Mouse (Mus musculus) intestine, embryonic 16.5 days (tissue): Measurements from ENCODE around the gene Cyp2b10. TPM values are rescaled to one million over a fixed set of nuclear protein-coding genes. Genes with fewer than 3 reads are reported as not detected.
A peak's percentile ranks its signal among the peaks of the same experiment; 100 is the strongest.
"Not testable (repeated sequence)": the region's sequence is repeated elsewhere in the genome, so short reads cannot be mapped to it uniquely, and the experiment has no call there.

Source experiments
- ATAC-seq: fragments of 200-750 bp; cut with Nextera tagmentation; 2 replicates; pipeline ENCODE4 v1.8.0; 2017; ENCODE audit warnings: moderate TSS enrichment, moderate library complexity
- H3K27ac ChIP-seq: fragments of 300-500 bp; sonication (generic); 2 replicates; pipeline ENCODE4 v1.5.1; 2014; ENCODE audit warnings: mild to moderate bottlenecking, low read length
- H3K27me3 ChIP-seq: fragments of 300-500 bp; sonication (generic); replicated peaks from 2 replicates; pipeline ENCODE4 v1.6.1; 2014; ENCODE audit warnings: low read length, control low read depth, mixed read lengths; ENCODE audit not compliant: control insufficient read depth, insufficient read depth
- H3K36me3 ChIP-seq: fragments of 300-500 bp; sonication (generic); 2 replicates; pipeline ENCODE4 v1.6.1; 2014; ENCODE audit warnings: low read length, control low read depth; ENCODE audit not compliant: control insufficient read depth, insufficient read depth
- H3K4me1 ChIP-seq: fragments of 300-500 bp; sonication (generic); 2 replicates; pipeline ENCODE4 v1.6.1; 2014; ENCODE audit warnings: low read length, control low read depth, mixed read lengths; ENCODE audit not compliant: control insufficient read depth, insufficient read depth
- H3K4me2 ChIP-seq: fragments of 300-500 bp; sonication (generic); 2 replicates; pipeline ENCODE4 v1.6.1; 2014; ENCODE audit warnings: low read depth, low read length, control low read depth
- H3K4me3 ChIP-seq: fragments of 300-500 bp; sonication (generic); 2 replicates; pipeline ENCODE4 v1.5.1; 2014; ENCODE audit warnings: mild to moderate bottlenecking, low read length
- H3K9ac ChIP-seq: fragments of 300-500 bp; sonication (generic); 2 replicates; pipeline ENCODE4 v1.6.1; 2014; ENCODE audit warnings: low read depth, low read length
- H3K9me3 ChIP-seq: fragments of 300-500 bp; sonication (generic); 2 replicates; pipeline ENCODE4 v1.6.1; 2016; ENCODE audit warnings: low read length, control low read depth; ENCODE audit not compliant: control insufficient read depth
- WGBS: fragments of 180-500 bp; shearing (Covaris S2); extraction: QIAGEN DNeasy Blood & Tissue Kit; methylation state at CpG from one replicate; pipeline ENCODE4 v1.1.7; 2014; 5-methylcytosine and 5-hydroxymethylcytosine counted together
- polyA plus RNA-seq: library from polyadenylated mRNA; unstranded; fragments of >200 nt; fragmentation: Nextera tagmentation; extraction: Ambion mirVana; gene quantifications from 2 replicates; pipeline ENCODE4 v1.2.1, GENCODE M21; 2015

Cyp2b10 gene
- polyA plus RNA-seq, 1 experiment from 2014 or later = not detected

DNA sequence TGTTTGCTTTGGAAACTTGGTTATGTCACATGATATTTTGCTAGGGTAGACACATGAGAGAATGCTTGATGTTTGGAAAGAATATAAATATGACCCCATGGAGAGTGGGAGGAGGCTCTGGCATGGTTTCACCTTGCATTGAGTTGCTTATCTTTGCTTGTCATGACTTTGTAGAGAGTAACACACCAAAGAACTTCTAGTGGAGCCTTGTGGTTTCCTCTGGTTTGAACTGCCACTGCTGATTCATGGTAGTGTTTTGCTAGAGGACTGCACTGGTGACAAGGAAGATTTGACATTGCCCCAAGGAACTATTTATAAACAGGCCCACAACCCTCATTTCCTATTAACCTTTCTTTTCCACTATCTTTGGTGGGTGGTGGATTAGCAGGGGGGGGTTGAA is 24.8 kb upstream of the Cyp2b10 start:
- no peak overlapping the region for H3K4me3 ChIP-seq
- no peak for ATAC-seq
- no peak overlapping the region for H3K27ac ChIP-seq
- H3K4me2 ChIP-seq = no peak overlapping the region
- H3K9me3 ChIP-seq = no peaks in the 10 kb centered on the region
- no peaks in the 10 kb centered on the region for H3K4me1 ChIP-seq
- H3K9ac ChIP-seq = no peak overlapping the region
- H3K27me3 ChIP-seq = no peaks in the 10 kb centered on the region
- no peaks in the 10 kb centered on the region for H3K36me3 ChIP-seq

GRCm38 (mm10) chr7:25878735-25879134 is 18.7 kb upstream of the Cyp2b10 start:
- 33% methylated on average over 6 of the region's 6 CpGs for WGBS
- ATAC-seq = peak; percentile 94
- Histone ChIP-seq H3K9ac (no peak overlapping the region), H3K4me2 (no peak overlapping the region), H3K27me3 (no peaks in the 10 kb centered on the region), H3K4me3 (no peak overlapping the region), H3K36me3 (no peaks in the 10 kb centered on the region), H3K4me1 (no peaks in the 10 kb centered on the region), H3K9me3 (no peaks in the 10 kb centered on the region), H3K27ac (no peak overlapping the region)

DNA sequence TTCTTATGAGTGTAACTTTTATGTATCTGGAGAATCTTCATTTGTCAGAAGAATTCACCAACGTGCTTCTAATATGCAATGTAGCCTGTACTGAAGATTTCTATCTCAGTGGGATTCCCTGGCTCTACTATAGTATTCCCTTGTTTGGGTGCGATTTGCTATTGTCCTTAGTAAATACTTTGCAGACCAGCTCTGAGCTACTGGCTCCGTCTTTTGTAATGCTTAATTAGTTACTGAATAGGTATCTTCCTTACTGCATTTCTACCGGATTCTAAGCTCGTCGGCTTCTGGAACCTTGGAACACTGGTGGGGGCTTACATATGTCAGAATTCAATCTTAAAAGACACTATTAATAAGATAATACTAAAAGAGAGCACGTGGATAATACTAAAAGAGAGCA is 16.7 kb upstream of the Cyp2b10 start:
- not testable (repeated sequence) for H3K27ac ChIP-seq, H3K4me2 ChIP-seq, H3K9ac ChIP-seq, ATAC-seq, H3K9me3 ChIP-seq, H3K4me1 ChIP-seq, H3K36me3 ChIP-seq, H3K27me3 ChIP-seq, H3K4me3 ChIP-seq
- 24% methylated on average over 7 of the region's 7 CpGs for WGBS

GRCm38 (mm10) chr7:25884272-25884671 is 13.1 kb upstream of the Cyp2b10 start:
- ATAC-seq = no peak
- 90% methylated on average over 1 of the region's 1 CpGs for WGBS
- H3K9ac ChIP-seq = no peak overlapping the region

GRCm38 (mm10) chr7:25887758-25888157 is 9.7 kb upstream of the Cyp2b10 start:
- Histone ChIP-seq H3K27me3 (no peaks in the 10 kb centered on the region), H3K27ac (no peak overlapping the region), H3K4me3 (no peak overlapping the region), H3K9me3 (no peaks in the 10 kb centered on the region), H3K9ac (no peak overlapping the region), H3K36me3 (no peaks in the 10 kb centered on the region), H3K4me1 (no peaks in the 10 kb centered on the region), H3K4me2 (no peak overlapping the region)
- WGBS = 75% methylated on average over 3 of the region's 3 CpGs
- ATAC-seq = peak; percentile 58; the same call in 1 of the 2 replicates

More at GRCm38 (mm10) chr7:25884272-25884671, 13.1 kb upstream of the Cyp2b10 start:
- no peaks in the 10 kb centered on the region for H3K36me3 ChIP-seq
- no peak overlapping the region for H3K4me2 ChIP-seq
- H3K27ac ChIP-seq = no peak overlapping the region
- H3K9me3 ChIP-seq = no peaks in the 10 kb centered on the region
- no peaks in the 10 kb centered on the region for H3K27me3 ChIP-seq
- H3K4me3 ChIP-seq = no peak overlapping the region
- H3K4me1 ChIP-seq = no peaks in the 10 kb centered on the region

- no peak overlapping the region for H3K4me3 ChIP-seq
- ATAC-seq = no peak
- H3K9ac ChIP-seq = no peak overlapping the region
- no peaks in the 10 kb centered on the region for H3K9me3 ChIP-seq
- H3K27ac ChIP-seq = no peak overlapping the region
- H3K4me2 ChIP-seq = no peak overlapping the region
- 90% methylated on average over 5 of the region's 5 CpGs for WGBS
- no peaks in the 10 kb centered on the region for H3K4me1 ChIP-seq
- H3K36me3 ChIP-seq = no peaks in the 10 kb centered on the region
- H3K27me3 ChIP-seq = no peaks in the 10 kb centered on the region
Observed at GRCm38 (mm10) chr7:25893159-25893558, 4.3 kb upstream of the Cyp2b10 start.

DNA sequence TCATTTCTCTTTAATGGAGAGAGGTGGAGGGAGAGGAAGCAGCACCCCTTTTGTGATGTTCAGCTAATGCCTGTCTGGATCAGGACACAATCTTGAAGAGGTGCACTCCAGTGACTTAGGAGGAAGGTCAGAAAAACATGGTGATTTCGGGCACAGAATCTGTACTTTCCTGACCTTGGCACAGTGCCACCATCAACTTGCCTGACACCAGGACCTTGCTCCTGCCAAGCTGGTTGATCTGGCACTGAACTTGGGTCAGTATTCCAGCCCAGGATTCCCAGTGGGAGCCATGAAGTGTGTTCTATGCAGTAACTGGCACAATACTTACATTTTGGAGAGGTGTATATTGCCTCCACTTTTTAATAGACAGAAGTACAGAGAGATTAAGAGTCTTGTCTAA is 2.3 kb upstream of the Cyp2b10 start:
- H3K27ac ChIP-seq = no peak overlapping the region
- no peaks in the 10 kb centered on the region for H3K36me3 ChIP-seq
- no peaks in the 10 kb centered on the region for H3K9me3 ChIP-seq
- WGBS = 77% methylated on average over 1 of the region's 1 CpGs
- H3K27me3 ChIP-seq = no peaks in the 10 kb centered on the region
- no peak overlapping the region for H3K4me3 ChIP-seq
- no peaks in the 10 kb centered on the region for H3K4me1 ChIP-seq
- H3K4me2 ChIP-seq = no peak overlapping the region
- no peak overlapping the region for H3K9ac ChIP-seq
- no peak for ATAC-seq

- Histone ChIP-seq H3K4me3 (no peak overlapping the region), H3K9ac (no peak overlapping the region), H3K4me1 (no peaks in the 10 kb centered on the region), H3K27ac (no peak overlapping the region), H3K4me2 (no peak overlapping the region), H3K27me3 (no peaks in the 10 kb centered on the region), H3K36me3 (no peaks in the 10 kb centered on the region), H3K9me3 (no peaks in the 10 kb centered on the region)
- ATAC-seq = no peak
- 90% methylated on average over 7 of the region's 7 CpGs for WGBS
Observed at GRCm38 (mm10) chr7:25898064-25898463, 644 bp downstream of the Cyp2b10 start.

GRCm38 (mm10) chr7:25902061-25902690 is 4.8 kb downstream of the Cyp2b10 start:
- Histone ChIP-seq H3K27me3 (no peaks in the 10 kb centered on the region), H3K36me3 (no peaks in the 10 kb centered on the region), H3K9ac (no peak overlapping the region), H3K9me3 (peaks cover 4% of the 10 kb centered on the region; the same call in 1 of the 2 replicates), H3K4me1 (no peaks in the 10 kb centered on the region), H3K4me2 (no peak overlapping the region), H3K4me3 (no peak overlapping the region), H3K27ac (no peak overlapping the region)
- no peak for ATAC-seq
- 46% methylated on average over 8 of the region's 8 CpGs for WGBS

DNA sequence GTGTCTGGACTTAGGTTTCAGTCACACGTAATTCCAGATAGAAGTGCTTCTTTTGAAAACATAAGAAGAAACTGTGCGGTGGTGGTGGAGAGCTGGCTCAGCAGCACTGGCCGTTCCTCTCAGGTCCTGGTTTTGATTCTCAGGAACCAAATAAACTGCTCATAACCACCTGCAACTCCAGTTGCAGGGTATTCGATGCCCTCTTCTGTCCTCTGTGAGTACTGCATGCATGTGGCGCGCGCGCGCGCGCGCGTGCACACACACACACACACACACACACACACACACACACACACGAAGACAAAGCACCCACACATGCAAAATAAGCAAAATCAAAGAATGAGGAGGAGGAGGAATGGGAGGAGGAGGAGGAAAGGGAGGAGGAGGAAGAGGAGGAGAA is 5.7 kb downstream of the Cyp2b10 start:
- Histone ChIP-seq H3K4me3 (no peak overlapping the region), H3K9ac (no peak overlapping the region), H3K4me2 (no peak overlapping the region), H3K36me3 (no peaks in the 10 kb centered on the region), H3K27ac (no peak overlapping the region), H3K4me1 (no peaks in the 10 kb centered on the region), H3K27me3 (no peaks in the 10 kb centered on the region), H3K9me3 (peaks cover 4% of the 10 kb centered on the region; the same call in 1 of the 2 replicates)
- WGBS = 53% methylated on average over 14 of the region's 14 CpGs
- ATAC-seq = no peak
